Mouse (Mus musculus) liver, postnatal 0 days (tissue): Measurements from ENCODE around the gene Foxd1.

ENCODE experiments used
- CTCF ChIP-seq: sonication (generic); IDR thresholded peaks from 2 replicates; pipeline ENCODE4 v1.5.1; 2016; ENCODE audit warnings: antibody characterized with exemption, low read depth
- EP300 ChIP-seq: IDR thresholded peaks from 2 replicates; pipeline ENCODE4 v1.6.1; 2016; ENCODE audit warnings: antibody characterized with exemption, low read depth, mild to moderate bottlenecking

DNA sequence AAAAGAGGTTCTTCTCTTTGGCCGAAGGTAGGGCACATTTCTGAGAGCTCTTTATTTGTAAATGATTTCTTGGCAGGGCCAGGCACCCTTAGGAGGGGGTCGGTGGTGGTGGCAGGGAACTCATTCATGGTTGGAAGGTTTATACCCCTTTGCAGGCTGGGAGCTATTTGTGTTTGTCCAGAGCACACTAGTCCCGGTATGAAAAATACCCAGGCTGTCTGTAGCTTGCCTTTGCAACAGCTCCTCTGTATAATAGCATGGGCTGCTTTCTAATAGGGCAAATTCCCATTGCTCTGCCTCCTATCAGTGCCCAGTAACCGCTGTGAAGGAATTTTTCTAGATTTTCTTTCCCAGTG lies 37.6 kb downstream of the Foxd1 start:
- TF ChIP-seq CTCF (no peak), EP300 (no peak)
